Mouse (Mus musculus) CD8-positive naive resting alpha-beta T cell, adult 57 days (primary cell): Measurements from ENCODE around the gene Cyp2d40. TPM values are rescaled to one million over a fixed set of nuclear protein-coding genes. Genes with fewer than 3 reads are reported as not detected.

Experiments used
- total RNA-seq: library from RNA; stranded (reverse); gene quantifications from one replicate; pipeline ENCODE4 v1.2.4, GENCODE M21; 2023

The Cyp2d40 gene
- not detected for total RNA-seq

GRCm38 (mm10) chr15:82763631-82764420 is at the start of gene Cyp2d40:
Gene Cyp2d40, minus strand, starts transcription at chr15:82764183.

GRCm38 (mm10) chr15:82794277-82794676 is 30.3 kb upstream of the Cyp2d40 start, which contains the start of gene Cyp2d26:
Gene Cyp2d26, minus strand, starts transcription at chr15:82794294.

Other genes with a start within 250 kb of the Cyp2d40 start
- not detected for gene Cyp2d12, start 209.1 kb downstream of the Cyp2d40 start, total RNA-seq
- not detected for gene Cyp2d34, start 143.2 kb downstream of the Cyp2d40 start, total RNA-seq
- 0.95 TPM for gene Cyp2d26, start 30.1 kb upstream of the Cyp2d40 start, total RNA-seq
- gene Tcf20, start 223.7 kb upstream of the Cyp2d40 start, total RNA-seq, result 199 TPM